Mouse (Mus musculus) embryonic facial prominence, embryonic 10.5 days (tissue): ENCODE data around the gene Nol12. TPM values are rescaled to one million over a fixed set of nuclear protein-coding genes. Genes with fewer than 3 reads are reported as not detected.

Experiments used
- DNase-seq: peaks from one replicate; pipeline ENCODE4 v3.0.0-alpha.2; 2017; ENCODE audit warnings: low spot score
- H3K27ac ChIP-seq: fragments of 300-500 bp; sonication (generic); replicated peaks from 2 replicates; pipeline ENCODE4 v1.5.1; 2016; ENCODE audit warnings: mild to moderate bottlenecking
- H3K27me3 ChIP-seq: fragments of 300-500 bp; sonication (generic); replicated peaks from 2 replicates; pipeline ENCODE4 v1.6.1; 2016; ENCODE audit warnings: low read depth, mild to moderate bottlenecking; ENCODE audit not compliant: poor library complexity, severe bottlenecking
- H3K36me3 ChIP-seq: fragments of 300-500 bp; sonication (generic); replicated peaks from 2 replicates; pipeline ENCODE4 v1.6.1; 2016; ENCODE audit warnings: mild to moderate bottlenecking, moderate library complexity
- H3K4me1 ChIP-seq: fragments of 300-500 bp; sonication (generic); 2 replicates; pipeline ENCODE4 v1.6.1; 2016
- H3K4me3 ChIP-seq: fragments of 300-500 bp; sonication (generic); 2 replicates; pipeline ENCODE4 v1.5.1; 2016; ENCODE audit warnings: mild to moderate bottlenecking, moderate library complexity
- H3K9me3 ChIP-seq: fragments of 300-500 bp; sonication (generic); 2 replicates; pipeline ENCODE4 v1.6.1; 2016; ENCODE audit warnings: mild to moderate bottlenecking
- WGBS: fragments of 180-500 bp; shearing (Covaris S2); methylation state at CpG from one replicate; pipeline ENCODE4 v1.1.7; 2016; 5-methylcytosine and 5-hydroxymethylcytosine counted together
- polyA plus RNA-seq: library from polyadenylated mRNA; unstranded; fragments of >200 nt; fragmentation: Nextera tagmentation; extraction: Ambion mirVana; gene quantifications from 2 replicates; pipeline ENCODE4 v1.2.1, GENCODE M21; 2016

Gene Nol12
- polyA plus RNA-seq, 1 experiment from 2014 or later = 69.2 TPM

GRCm38 (mm10) chr15:78922700-78923099, 12.0 kb upstream of the Nol12 start:
- WGBS = 87% methylated on average over 7 of the region's 7 CpGs

GRCm38 (mm10) chr15:78923585-78923984, 11.1 kb upstream of the Nol12 start:
- DNase-seq = no peak
- H3K36me3 ChIP-seq = peaks cover 17% of the 10 kb centered on the region
- H3K9me3 ChIP-seq = no peaks in the 10 kb centered on the region
- peaks cover 49% of the 10 kb centered on the region for H3K4me1 ChIP-seq
- WGBS = 59% methylated on average over 6 of the region's 6 CpGs
- H3K4me3 ChIP-seq = no peak overlapping the region
- H3K27me3 ChIP-seq = peaks cover 13% of the 10 kb centered on the region
- H3K27ac ChIP-seq = peak overlapping the region; percentile 7

More at GRCm38 (mm10) chr15:78922700-78923099, 12.0 kb upstream of the Nol12 start:
- H3K36me3 ChIP-seq = peaks cover 24% of the 10 kb centered on the region
- no peak overlapping the region for H3K4me3 ChIP-seq
- peaks cover 12% of the 10 kb centered on the region for H3K27me3 ChIP-seq
- H3K9me3 ChIP-seq = no peaks in the 10 kb centered on the region
- H3K4me1 ChIP-seq = peaks cover 45% of the 10 kb centered on the region
- H3K27ac ChIP-seq = no peak overlapping the region
- DNase-seq = no peak

- WGBS = 34% methylated on average over 8 of the region's 8 CpGs
- no peak overlapping the region for H3K4me3 ChIP-seq
- peaks cover 50% of the 10 kb centered on the region for H3K4me1 ChIP-seq
Measured at GRCm38 (mm10) chr15:78925129-78925528, 9.6 kb upstream of the Nol12 start.

GRCm38 (mm10) chr15:78926021-78926919, 8.5 kb upstream of the Nol12 start, which contains the start of gene Lgals1:
Gene Lgals1, plus strand, starts transcription at chr15:78926725.
- Histone ChIP-seq H3K36me3 (peaks cover 13% of the 10 kb centered on the region), H3K4me3 (peak within 1 kb of the TSS; percentile 56), H3K27me3 (peaks cover 13% of the 10 kb centered on the region), H3K4me1 (peaks cover 50% of the 10 kb centered on the region), H3K27ac (peak within 1 kb of the TSS; percentile 88), H3K9me3 (no peaks in the 10 kb centered on the region)
- DNase-seq = peak; percentile 90
- WGBS = 8% methylated on average over 20 of the region's 20 CpGs

More at GRCm38 (mm10) chr15:78925129-78925528, 9.6 kb upstream of the Nol12 start:
- peak overlapping the region; percentile 88 for H3K27ac ChIP-seq
- no peak for DNase-seq
- H3K36me3 ChIP-seq = peaks cover 13% of the 10 kb centered on the region
- H3K9me3 ChIP-seq = no peaks in the 10 kb centered on the region
- H3K27me3 ChIP-seq = peaks cover 13% of the 10 kb centered on the region

GRCm38 (mm10) chr15:78927021-78927787, 7.5 kb upstream of the Nol12 start:
- Histone ChIP-seq H3K4me3 (peak overlapping the region; percentile 56), H3K4me1 (peaks cover 50% of the 10 kb centered on the region), H3K9me3 (no peaks in the 10 kb centered on the region), H3K27ac (peak overlapping the region; percentile 88), H3K36me3 (peaks cover 13% of the 10 kb centered on the region), H3K27me3 (peaks cover 13% of the 10 kb centered on the region)
- DNase-seq = peak; percentile 32
- WGBS = 18% methylated on average over 15 of the region's 15 CpGs

- DNase-seq = peak; percentile 94
- under 1% methylated on average over 34 of the region's 35 CpGs for WGBS
- peak overlapping the region; percentile 88 for H3K27ac ChIP-seq
Measured at GRCm38 (mm10) chr15:78927788-78928457, 6.8 kb upstream of the Nol12 start.

GRCm38 (mm10) chr15:78928539-78928938, 6.2 kb upstream of the Nol12 start:
- peaks cover 13% of the 10 kb centered on the region for H3K36me3 ChIP-seq
- H3K4me3 ChIP-seq = peak overlapping the region; percentile 56
- H3K27ac ChIP-seq = peak overlapping the region; percentile 88
- DNase-seq = no peak
- WGBS = 50% methylated on average over 8 of the region's 8 CpGs
- H3K27me3 ChIP-seq = peaks cover 13% of the 10 kb centered on the region
- H3K9me3 ChIP-seq = no peaks in the 10 kb centered on the region
- peaks cover 47% of the 10 kb centered on the region for H3K4me1 ChIP-seq

More at GRCm38 (mm10) chr15:78927788-78928457, 6.8 kb upstream of the Nol12 start:
- peaks cover 13% of the 10 kb centered on the region for H3K36me3 ChIP-seq
- H3K4me1 ChIP-seq = peaks cover 50% of the 10 kb centered on the region
- H3K9me3 ChIP-seq = no peaks in the 10 kb centered on the region
- peak overlapping the region; percentile 56 for H3K4me3 ChIP-seq
- H3K27me3 ChIP-seq = peaks cover 13% of the 10 kb centered on the region

GRCm38 (mm10) chr15:78930192-78930706, 4.5 kb upstream of the Nol12 start:
- Histone ChIP-seq H3K4me1 (peaks cover 39% of the 10 kb centered on the region), H3K27ac (no peak overlapping the region), H3K4me3 (no peak overlapping the region), H3K27me3 (peaks cover 13% of the 10 kb centered on the region), H3K36me3 (peaks cover 13% of the 10 kb centered on the region), H3K9me3 (no peaks in the 10 kb centered on the region)
- DNase-seq = no peak
- 82% methylated on average over 6 of the region's 6 CpGs for WGBS

- 92% methylated on average over 7 of the region's 7 CpGs for WGBS
- Histone ChIP-seq H3K9me3 (no peaks in the 10 kb centered on the region), H3K27ac (0 out of 2 replicates have a peak overlapping the region, but pooled peaks have one; percentile 19), H3K4me3 (no peak overlapping the region), H3K4me1 (peaks cover 39% of the 10 kb centered on the region), H3K27me3 (peaks cover 13% of the 10 kb centered on the region), H3K36me3 (peaks cover 13% of the 10 kb centered on the region)
- DNase-seq = no peak
Measured at GRCm38 (mm10) chr15:78930801-78931426, 3.8 kb upstream of the Nol12 start.

GRCm38 (mm10) chr15:78931577-78931976, 3.2 kb upstream of the Nol12 start:
- H3K36me3 ChIP-seq = peaks cover 17% of the 10 kb centered on the region
- peaks cover 39% of the 10 kb centered on the region for H3K4me1 ChIP-seq
- H3K27me3 ChIP-seq = peaks cover 12% of the 10 kb centered on the region
- H3K4me3 ChIP-seq = no peak overlapping the region
- no peaks in the 10 kb centered on the region for H3K9me3 ChIP-seq
- H3K27ac ChIP-seq = no peak overlapping the region
- WGBS = 30% methylated on average over 3 of the region's 3 CpGs
- no peak for DNase-seq

- no peaks in the 10 kb centered on the region for H3K27me3 ChIP-seq
- H3K9me3 ChIP-seq = no peaks in the 10 kb centered on the region
- no peak for DNase-seq
- H3K27ac ChIP-seq = peak overlapping the region; percentile 0; the same call in 1 of the 2 replicates
- peaks cover 22% of the 10 kb centered on the region for H3K4me1 ChIP-seq
- H3K36me3 ChIP-seq = peaks cover 52% of the 10 kb centered on the region
- H3K4me3 ChIP-seq = peak overlapping the region; percentile 84
- 92% methylated on average over 12 of the region's 12 CpGs for WGBS
Measured at GRCm38 (mm10) chr15:78936403-78936802, 1.7 kb downstream of the Nol12 start.
